Mouse (Mus musculus): Measurements from ENCODE around the gene Fmnl3. TPM values are rescaled to one million over a fixed set of nuclear protein-coding genes. Genes with fewer than 3 reads are reported as not detected.

The Fmnl3 gene
- total RNA-seq, 2 experiments from 2014 or later, result 41.0 to 45.6 TPM

- DNase-seq (ENCODE audit: low spot score in 2 of 2), result no peak
Observed at GRCm38 (mm10) chr15:99319411-99319871, 50.8 kb downstream of the Fmnl3 start.

GRCm38 (mm10) chr15:99318861-99319410 lies 51.3 kb downstream of the Fmnl3 start:
- no peak for DNase-seq (ENCODE audit: low spot score in 2 of 2)

DNA sequence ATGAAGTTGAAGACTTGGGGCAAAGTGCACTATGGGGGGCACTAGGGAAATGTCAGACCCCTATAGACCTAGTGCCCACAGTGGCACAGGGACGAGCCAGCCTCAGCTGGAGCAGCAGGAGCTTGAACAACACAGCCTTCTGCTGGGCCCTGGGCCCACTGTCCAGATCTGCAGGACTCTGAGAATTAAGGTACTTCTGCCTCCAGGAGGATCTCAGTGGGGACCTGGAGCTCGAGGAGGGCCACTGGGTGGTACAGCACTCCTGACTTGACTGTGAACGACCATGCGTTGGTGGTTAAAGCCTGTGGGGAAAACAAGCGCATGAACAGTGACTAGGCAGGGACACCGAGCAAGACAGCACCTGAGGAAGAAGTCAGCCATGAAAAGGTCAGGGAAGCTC lies 52.2 kb downstream of the Fmnl3 start:
- no peak for DNase-seq (ENCODE audit: low spot score in 2 of 2)

DNA sequence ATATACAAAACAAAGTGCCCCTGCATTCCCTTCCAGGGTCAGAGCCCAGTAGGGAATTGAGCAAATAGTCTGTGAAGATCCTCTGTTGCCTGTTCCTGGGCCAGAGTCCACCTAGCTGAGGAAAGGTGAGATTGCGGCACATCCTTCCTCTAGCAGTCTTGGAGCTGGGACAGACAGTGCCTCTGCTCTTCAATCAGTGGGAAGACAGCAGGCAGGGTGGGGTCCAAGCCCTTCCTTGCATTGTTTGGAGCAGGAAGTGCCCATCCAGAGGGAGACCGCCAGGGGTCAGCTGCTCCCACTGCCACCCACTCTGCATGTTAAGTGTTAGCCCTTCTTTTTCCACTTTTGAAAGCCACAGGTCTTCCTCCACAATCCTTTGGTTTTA lies 53.0 kb downstream of the Fmnl3 start:
- DNase-seq (ENCODE audit: low spot score in 2 of 2), result no peak

GRCm38 (mm10) chr15:99316314-99317266 lies 53.7 kb downstream of the Fmnl3 start:
- DNase-seq (ENCODE audit: low spot score in 2 of 2), result peak; percentile 25 to 49

- DNase-seq (ENCODE audit: low spot score in 2 of 2), result no peak
Observed at GRCm38 (mm10) chr15:99314891-99315290, 55.4 kb downstream of the Fmnl3 start.

GRCm38 (mm10) chr15:99310617-99311016 lies 59.7 kb downstream of the Fmnl3 start:
- DNase-seq (ENCODE audit: low spot score in 2 of 2), result no peak

DNA sequence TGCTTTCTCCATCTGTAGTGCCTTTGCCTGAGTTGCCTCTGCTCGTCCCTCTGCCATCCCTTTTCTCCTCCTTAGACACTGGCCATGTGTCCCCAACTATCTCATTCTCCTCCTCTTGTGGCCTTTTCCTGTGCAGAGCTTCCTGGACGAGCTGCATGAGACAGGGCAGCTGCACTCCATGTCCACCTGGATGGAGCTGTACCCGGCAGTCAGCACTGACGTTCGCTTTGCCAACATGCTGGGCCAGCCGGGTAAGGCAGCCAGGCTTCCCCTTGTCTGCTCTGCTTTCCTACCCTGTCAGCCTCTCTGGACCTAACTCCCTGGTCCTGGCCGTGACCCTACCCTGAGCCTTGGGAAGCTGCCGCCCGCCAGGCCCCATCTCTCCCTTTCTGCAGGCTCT lies 60.7 kb downstream of the Fmnl3 start:
- no peak for DNase-seq (ENCODE audit: low spot score in 2 of 2)

GRCm38 (mm10) chr15:99307476-99307875 lies 62.8 kb downstream of the Fmnl3 start:
- DNase-seq (ENCODE audit: low spot score in 2 of 2), result no peak

DNA sequence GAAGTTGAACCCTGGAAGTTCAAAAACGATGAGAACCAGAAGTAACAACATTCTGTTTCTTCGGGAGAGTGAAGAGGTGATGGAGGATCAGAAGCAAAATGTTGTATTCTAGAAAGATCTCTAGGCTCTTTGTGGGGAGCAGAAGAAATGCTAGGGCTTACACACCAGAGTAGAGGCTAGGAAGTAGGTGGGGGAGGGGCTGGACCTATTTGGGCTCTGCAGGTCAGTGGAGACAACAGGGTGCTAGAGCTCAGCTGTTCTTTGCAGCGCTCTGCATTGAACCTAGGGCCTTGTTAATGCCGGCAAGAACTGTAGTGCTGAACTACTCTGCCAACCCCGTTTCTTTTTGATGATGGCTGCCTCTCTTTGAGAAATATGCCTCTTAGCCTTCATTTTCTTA lies 74.1 kb downstream of the Fmnl3 start:
- no peak for DNase-seq (ENCODE audit: low spot score in 2 of 2)

DNA sequence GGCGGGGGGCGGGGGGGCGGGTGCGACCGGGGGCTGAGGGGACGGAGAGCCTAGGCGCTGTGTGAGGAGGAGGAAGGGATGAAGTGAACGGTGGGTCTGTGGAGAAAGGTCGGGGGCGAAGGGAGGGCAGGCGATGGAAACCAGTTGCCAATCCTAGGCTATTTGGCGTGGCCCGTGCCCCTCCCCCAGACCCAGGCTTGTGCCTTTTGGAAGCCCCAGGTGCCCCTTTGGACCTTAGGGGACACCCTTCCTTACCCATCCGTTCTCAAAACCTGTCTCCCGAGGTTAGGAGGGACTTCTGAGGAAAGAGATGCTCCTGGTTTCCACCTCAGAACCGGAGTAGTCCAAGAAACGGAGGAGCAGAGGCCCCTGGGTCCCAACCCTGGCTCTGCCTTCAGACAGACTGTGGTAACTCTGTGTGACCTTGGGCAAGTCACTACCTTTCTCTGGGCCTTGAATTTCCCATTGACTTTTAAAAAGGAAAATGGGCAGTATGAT lies 74.7 kb downstream of the Fmnl3 start, which contains the start of gene Fam186b:
TSS of gene Fam186b (minus strand) at position 405 of the 498 bp plus-strand sequence.
- no peak for DNase-seq (ENCODE audit: low spot score in 2 of 2)

DNA sequence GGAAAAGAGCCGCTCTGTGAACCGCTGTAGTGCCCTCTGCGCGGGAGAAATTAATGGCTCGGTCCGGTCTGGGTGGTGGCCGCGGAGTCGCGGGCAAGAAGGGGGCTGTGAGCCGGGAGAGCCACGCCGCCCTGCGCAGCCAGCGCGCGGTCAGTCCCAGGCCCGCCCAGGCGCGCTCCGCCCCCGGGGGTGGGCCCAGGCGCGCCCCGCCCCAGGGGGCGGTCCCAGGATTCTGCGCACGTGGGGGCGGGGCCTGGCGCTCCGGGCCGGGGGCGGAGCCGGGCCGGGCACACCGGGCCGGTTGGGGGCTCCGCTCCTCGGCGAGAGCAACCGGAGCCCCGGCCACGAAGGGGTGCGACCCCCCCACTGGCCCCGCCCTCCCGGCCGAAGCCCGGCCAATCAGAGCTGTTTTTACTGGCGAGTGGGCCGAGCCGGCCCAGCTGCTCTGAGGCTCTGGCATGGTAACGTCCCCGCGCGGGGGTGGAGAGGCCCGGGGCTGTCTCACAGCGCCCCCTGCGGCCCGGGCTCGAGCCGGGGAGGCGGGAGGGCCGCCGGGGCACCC lies 75.4 kb downstream of the Fmnl3 start, which contains the start of gene Prpf40b:
TSS of gene Prpf40b (plus strand) at position 275 of the 562 bp plus-strand sequence.
- peak; percentile 88 to 89 for DNase-seq (ENCODE audit: low spot score in 2 of 2)

GRCm38 (mm10) chr15:99294287-99294686 lies 76.0 kb downstream of the Fmnl3 start:
- no peak for DNase-seq (ENCODE audit: low spot score in 2 of 2)

GRCm38 (mm10) chr15:99290586-99290985 lies 79.7 kb downstream of the Fmnl3 start:
- no peak for DNase-seq (ENCODE audit: low spot score in 2 of 2)

DNA sequence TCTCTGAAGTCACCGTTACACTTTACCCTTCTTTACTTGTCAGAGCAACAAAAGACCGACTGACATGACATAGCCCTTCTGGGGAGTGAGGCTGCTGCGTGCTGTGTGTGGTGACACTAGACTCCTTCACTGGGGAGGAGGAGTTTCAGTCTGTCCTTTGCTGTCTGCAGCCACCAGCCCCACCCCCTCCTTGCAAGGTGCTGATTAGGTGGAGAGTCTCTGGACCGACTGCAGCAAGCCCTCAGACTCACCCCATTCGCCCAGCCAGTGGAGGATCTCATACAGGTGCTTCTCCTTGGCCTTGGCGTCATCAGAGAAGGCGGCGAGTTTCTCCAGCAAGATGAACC lies 85.1 kb downstream of the Fmnl3 start:
- DNase-seq (ENCODE audit: low spot score in 2 of 2), result no peak

GRCm38 (mm10) chr15:99284527-99285188 lies 85.6 kb downstream of the Fmnl3 start:
- no peak for DNase-seq (ENCODE audit: low spot score in 2 of 2)

DNA sequence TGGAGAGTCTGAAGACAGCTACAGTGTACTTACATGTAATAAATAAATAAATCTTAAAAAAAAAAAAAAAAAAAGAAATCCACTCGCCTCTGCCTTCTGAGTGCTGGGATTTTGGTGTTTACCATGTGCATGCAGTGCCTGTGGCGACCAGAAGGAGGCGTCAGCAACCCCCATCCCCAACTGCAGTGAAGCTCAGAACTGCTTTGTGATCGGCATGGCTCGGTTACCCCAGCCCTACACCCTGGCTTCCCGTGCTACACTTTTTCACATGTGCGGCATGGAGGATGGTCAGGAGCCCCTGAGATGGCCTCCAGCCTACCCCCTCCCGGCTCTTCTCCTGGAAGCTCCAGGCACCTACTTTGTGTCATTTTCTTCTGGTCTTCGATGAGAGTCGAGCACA lies 86.8 kb downstream of the Fmnl3 start:
- DNase-seq (ENCODE audit: low spot score in 2 of 2), result no peak

GRCm38 (mm10) chr15:99278271-99278670 lies 92.0 kb downstream of the Fmnl3 start:
- no peak for DNase-seq (ENCODE audit: low spot score in 2 of 2)

- DNase-seq (ENCODE audit: low spot score in 2 of 2), result no peak
Observed at GRCm38 (mm10) chr15:99276095-99276494, 94.2 kb downstream of the Fmnl3 start.
